Mouse (Mus musculus) embryo, embryonic 11 days (tissue): ENCODE results near the gene Mme.

Experiments
- DNase-seq: peaks from one replicate; pipeline ENCODE4 v3.0.0-alpha.2; 2015

Gene Mme

DNA sequence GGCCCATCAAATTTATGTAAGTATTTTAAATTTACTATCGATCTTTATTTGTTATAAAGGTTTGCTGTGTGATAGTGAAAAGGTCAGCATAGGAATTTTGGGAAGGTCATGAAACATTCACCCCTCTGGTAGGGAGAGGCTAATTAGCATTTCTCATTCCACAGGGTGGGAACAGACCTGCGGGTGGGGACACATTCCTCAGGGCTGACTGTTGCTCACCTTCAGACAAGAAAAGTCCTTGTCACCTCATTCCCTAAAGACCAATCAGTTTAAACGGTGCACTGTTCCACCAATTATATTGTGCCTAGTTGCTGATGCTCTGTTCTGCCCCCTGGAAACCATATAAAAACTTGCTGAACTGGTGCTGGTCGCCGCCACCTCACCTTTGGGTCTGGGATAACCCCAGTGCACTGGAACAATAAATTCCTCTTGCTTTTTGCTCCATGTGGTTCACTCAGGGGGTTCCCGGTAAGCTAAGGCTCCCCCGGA lies at the start of gene Mme:
Mme (plus strand) TSS at position 439 of the 489 bp plus-strand sequence.
- no peak for DNase-seq

DNA sequence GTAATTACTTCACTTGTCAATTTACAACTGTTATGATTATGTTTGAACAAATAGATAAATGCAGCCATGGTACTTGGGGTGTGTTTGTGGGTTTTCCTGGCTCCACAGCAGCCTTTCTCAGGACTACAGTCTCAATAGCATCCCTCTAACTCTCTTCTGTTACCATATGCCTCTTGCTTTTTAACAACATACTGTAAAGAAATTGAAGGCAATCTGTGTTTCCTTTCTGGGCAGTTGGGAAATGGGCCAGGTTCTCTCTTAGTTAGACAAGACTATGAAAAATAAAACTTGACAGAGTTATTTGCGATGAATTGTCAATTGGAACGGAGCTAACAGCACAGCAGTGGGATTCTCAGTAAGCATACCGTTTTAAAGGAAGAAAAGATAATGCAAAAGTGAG lies 44.8 kb upstream of the Mme start:
- DNase-seq, result no peak

DNA sequence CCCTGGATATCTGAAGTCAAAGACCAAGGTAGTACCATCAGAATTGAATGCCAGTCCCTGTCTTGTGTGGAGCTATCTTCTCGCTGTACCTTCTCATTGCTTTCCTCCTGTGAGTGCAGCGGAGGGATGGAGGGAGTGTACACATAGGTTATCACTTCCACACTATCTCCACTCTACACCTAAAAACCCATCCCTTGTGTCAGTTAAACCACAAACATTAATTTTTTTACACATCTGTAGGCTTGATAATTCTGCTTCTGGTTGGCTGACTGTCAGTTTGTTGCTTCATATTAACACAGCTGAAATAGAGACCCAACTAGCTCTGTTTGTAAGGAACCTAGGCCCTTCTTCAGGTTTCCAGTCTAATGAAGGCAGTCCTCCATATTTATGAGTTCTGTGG lies 43.3 kb upstream of the Mme start:
- DNase-seq, result no peak

DNA sequence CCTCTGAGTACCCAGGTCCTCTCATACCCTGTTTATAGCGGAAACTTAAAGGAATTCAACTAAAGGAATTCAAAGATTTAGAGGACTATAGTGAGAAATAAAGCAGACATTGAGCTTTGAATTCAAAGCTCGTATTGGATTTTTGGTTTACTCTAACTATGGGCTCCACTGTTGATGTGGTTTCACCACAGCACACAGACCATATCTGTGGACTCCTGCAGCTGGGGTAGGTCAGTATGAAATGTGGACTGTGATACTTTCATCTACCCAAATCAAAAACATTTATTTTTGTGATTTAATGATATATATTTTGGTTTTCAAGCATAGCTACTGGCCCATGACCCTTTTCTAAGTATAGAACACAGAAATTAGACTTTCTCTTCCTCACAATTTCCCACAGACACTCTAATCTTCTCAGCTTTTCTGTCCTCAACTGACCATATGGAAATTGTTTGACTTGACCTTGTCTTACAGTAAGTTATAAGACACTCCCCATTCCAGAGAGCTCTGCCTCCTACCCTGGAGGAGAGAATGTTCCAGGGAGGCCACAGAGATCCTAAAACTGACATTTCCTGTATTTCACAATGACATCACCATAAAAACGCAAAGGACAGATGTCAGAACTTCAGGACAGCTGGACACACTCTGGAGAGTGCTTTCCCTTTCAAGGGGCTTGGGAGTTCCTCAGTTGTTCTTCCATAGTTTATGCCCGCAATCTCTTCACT lies 19.3 kb upstream of the Mme start:
- DNase-seq, result no peak

DNA sequence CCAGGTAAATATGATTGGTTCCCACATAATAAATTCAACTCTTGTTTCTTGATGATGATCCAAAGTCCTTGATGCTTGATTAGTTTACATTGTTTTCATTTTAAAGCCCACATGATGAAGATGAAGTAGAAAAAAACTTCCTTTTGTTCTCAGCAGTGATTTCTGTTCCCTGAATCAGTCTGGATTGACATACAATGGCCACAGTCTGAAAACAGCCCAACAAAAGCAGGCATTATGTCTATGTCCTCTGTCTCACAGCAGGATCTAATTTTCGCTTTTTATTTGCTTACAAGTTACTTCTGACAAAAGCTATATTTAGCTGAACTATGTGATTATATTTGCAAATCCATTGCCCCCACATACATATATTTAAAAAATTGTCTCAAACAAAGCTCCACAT lies 17.7 kb upstream of the Mme start:
- DNase-seq, result no peak

DNA sequence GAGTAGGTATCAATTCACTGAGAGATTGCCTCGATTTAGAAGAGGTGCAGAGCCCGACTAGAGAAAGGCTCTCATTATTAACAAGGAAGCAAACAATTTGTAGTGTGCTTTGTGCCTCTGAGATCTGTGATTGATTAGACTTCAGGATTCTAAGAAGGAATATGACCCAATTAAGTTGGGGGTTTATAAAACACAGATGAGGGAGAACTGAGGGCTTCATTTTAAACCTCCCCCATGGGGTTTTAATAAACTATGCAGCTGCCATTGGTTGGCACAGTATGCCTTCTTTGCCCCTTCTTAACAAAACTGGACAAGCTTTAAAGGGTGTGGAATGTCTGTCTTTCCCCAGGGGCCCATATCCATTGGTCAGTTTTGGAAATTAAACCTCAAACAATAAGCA lies 5.4 kb upstream of the Mme start:
- peak; percentile 20 for DNase-seq

DNA sequence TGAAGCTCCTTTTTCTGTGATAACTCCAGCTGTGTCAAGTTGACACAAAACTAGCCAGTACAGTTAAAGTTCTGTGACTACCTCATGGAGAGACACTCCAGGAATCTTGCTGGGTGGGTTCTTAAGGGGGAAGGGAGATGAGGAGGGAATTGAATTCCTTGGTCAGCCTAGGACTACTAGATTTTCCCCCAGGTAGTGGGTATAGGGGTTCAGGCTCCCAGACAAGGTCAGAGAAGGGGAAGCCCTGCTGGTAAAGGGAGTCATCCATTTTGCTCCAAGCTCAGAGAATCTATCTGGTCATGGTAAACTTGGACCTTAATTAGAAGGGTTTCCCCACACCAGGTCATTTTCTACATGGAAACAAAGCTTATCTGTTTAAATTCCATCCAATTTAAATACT lies 2.4 kb downstream of the Mme start:
- no peak for DNase-seq

DNA sequence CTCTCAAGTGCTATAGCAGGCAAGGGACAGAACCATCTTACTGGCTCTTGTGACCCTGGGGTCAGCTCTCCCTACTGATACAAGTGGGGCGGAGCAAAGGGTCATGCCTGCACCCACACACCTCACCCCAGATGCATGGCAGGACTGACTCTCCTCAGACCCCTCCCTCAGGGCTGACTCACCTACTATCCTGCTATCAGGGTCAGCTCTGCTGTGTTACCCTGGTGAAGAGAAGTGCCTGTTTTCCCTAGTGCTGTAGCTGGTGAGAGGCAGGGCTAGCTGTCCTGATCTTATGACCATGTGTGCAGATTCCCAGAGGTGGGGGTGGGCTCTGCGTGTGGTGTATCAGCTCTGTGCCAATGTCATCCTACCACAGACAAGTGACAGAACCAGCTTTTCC lies 30.8 kb downstream of the Mme start:
- no peak for DNase-seq

DNA sequence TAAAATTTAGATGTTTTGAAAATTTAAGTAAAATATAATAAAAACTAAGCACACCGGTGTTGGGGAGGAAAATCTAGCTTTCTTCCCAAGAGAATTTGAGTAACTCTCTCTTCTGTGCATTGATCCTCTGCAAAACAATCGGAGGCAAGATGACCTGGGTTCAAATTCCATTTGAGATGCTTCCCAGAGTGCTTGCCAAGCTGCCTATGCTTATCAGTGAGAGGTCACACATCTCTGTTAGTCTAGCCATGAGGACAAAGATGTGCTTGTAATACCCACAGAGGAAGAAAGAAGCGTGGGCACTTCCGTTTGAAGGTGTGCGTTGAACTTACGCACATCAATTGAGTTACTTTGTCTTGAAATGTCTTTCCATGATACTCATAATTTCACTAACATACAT lies 53.0 kb downstream of the Mme start:
- DNase-seq, result no peak

DNA sequence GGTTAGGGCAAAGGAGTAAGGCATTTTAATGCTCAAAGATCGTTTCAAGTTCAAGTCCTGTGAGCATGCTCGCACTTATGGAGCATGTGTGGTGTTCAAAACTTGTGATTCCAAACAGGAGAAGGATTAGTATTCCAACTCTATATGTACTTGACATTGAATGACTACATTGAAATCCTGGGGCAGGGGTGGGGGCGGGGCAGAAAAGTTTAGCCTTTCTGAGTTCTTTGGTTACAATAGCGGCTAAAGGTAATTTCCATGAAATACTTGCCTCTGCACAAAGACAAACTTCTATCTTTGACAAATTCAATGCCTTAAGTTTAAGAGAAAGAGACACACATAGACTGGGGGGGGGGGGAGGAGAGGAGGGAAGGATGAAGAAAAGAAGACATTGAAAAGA lies 53.5 kb downstream of the Mme start:
- no peak for DNase-seq

DNA sequence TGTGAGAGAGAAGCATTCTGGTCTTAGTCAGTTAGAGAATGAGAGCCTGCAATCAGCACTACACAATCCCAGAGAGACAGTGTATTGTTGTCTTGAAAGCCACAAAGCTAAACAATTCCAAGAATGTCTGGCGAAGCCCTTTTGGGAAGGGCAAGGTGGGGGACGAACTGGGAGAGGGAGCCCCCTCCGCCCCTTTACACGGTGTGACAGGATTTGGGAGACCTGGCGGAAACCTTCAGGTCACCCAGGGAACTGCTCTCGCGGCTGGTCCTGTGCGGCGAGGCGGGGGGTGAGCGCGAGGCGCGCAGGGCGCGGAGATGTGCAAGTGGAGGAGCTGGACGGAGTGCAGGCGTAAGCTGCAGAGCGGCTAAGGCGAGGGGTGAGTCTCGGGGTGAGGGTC lies 53.9 kb downstream of the Mme start:
- DNase-seq, result peak; percentile 76

DNA sequence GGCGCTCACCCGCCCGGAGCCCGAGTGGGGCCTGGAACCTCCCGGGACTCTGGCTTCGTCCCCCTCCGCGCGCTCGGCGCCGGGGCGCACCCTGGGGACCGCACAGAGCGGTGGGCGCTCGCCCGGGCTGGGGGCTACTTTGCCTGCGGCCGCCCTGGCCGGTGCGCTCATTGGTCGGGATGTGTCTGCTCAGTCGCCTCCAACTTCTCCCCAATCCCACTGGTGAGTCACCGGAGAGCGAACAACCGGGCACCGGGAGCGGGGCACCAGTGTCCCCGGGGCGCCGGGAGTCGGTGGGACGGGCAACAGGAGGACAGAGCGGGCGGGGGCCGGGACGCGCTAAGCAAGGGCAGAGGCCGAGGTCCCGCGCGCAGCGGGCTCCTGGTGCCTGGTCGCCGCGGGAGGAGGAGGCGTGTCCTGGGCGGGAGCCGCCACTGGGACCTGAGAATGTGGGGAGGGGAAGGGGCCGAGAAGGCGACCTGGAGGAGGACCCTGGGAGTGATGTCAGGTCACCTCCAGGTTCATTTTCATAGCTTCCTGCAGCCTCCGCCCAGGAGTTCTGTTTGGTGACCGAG lies 54.4 kb downstream of the Mme start:
- DNase-seq, result peak; percentile 75

DNA sequence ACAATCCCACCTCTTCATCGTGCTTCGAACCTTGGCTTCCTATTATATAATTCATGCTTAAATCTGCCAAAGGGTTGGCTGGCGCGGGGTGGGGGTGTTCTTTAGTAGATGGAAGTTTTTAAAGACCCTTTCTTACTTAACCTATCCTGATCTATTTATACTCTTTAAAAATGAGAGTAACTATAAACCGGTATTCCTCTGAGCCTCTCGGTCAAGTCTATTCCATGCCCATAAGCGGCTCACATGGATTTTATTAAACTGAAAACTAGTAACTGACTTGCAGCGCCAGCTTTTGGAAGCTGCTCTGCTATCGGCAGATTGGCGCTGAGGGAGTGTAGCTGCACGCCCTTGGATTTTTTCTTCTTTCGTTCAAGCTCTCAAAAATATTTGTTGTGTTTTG lies 55.1 kb downstream of the Mme start:
- DNase-seq, result peak; percentile 65

DNA sequence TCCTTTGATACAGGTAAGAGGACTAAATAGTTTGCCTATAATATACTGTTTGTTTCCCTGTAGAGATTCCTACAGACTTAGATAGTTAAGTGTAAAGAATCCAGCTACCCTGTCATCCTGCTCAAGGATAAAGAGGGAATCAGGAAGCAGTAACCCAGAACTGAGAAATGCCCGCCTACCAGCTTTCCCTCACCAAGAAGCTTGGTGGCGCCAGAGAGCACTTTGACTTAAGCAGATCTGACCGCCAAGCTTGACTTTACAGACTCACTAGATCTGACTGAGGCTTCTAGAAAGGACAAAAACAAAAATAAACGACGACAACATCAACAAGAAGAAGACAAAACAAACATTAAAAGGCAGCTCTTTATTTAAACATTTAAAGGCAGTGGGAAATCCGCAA lies 56.5 kb downstream of the Mme start:
- peak; percentile 94 for DNase-seq

DNA sequence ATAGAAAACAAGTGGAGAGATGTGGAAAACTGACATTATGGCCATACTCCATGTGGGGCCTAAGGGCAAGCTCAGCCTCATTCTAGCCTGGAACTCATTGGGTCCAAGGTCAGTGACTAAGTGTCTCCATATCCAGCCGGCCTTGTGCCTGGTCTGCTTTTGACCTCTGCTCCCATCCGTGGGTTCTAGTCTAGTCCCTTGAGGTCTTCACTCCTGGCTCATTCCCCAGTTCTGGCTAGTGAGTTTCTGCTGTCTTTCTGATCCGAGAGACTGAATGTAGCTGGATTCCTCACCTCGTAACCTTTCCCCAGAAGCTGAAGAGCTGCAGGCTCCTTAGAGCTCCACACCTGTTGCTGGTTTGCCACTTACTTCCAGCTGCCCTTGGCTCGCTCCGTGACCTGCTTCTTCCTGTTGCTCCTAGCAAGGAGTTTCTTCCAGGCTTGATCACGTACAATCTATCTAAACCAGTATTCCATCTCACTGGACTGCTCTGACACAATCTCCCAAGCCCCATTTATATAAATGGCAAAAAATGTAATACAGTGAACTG lies 73.9 kb downstream of the Mme start:
- peak; percentile 25 for DNase-seq

DNA sequence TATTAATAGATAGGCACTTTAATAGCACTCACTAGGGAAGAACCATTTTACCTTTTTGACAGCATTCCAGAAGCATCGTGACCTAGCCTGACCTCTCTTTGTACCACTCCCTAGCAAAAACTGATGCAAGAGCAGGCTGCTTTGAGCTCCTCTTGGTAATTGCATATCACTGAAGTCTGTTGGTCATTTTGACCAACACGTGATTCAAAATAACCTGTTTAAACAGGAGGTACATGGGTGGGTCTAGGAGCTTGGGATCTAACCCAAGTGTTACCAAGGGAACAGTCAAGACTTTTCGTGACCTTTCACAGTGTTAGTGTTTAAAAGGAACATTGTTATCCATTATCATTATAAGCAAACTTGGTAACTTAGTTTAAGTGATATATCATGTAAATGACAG lies 76.2 kb downstream of the Mme start:
- DNase-seq, result no peak

DNA sequence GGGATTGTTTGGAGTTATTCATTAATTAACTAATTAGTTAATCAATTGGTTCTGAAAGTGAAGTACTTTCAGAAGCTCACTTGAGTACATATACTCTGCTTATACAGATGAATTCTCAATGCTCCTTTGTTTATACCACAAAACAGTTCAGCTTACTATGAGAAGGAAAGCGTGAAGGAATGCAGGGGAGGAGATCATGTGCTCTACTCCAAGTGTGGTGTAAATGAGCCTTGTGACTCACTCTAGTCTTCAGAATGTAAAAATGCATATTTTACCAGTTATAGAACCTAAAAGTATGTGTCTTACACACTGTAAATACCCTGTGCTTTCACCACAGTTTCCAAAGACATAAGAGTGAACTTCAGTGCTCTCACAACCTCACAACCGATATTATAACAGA lies 84.3 kb downstream of the Mme start:
- no peak for DNase-seq

DNA sequence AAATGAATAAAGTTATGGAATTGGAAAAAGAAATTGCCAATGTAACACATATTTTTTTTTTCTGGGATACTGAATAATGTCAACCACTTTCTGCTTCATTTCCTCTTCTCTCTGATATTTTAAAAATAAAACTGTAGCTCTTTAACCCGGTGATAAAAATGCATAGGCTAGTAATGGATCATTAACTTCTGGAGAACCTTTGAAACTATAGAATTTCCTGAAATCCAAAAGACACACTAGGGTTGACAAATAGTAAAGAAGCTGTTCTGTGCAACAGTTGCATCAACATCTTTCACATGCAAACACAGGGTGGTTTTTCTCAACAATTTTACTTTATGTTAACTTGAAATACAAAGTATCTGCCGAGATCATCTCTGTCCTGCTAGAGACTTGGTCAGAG lies 98.8 kb downstream of the Mme start:
- DNase-seq, result no peak

DNA sequence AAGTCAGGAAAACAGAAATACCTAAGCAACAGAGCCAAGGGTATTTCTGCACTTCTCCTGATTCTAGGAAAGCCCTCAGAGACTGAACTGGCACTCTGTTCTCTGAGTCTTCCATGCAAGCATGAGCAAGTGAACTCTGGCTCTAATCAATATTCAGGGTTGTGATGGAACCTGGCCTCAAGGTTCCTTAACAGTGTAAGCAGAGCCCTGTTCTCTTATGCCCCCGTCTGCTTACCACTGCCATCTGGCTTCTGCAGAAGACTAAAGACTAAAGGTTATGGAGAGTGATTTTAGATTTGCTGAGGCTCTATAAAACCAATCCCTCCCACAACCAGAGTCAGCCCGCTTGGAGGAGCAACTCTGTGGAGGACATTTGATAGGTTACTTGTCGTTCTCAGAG lies 99.2 kb downstream of the Mme start:
- DNase-seq, result no peak

DNA sequence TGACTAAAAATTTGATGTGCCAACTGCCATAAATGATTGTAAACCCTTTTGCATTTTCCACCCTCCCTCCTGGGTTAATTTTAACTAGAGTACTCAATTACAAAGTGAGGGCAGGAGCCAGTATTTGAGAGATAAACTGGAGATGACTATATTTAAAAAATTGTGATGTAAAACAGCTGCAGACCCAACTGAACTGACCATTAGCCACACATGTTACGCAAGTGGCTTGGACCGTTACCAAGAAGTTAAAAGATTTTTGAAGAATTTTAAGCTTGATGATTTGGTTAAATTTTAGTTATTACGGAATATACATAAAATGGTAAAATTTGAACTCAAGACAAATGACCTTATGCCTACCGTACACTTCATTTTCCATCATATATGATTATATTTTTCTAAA lies 100.1 kb downstream of the Mme start:
- no peak for DNase-seq

DNA sequence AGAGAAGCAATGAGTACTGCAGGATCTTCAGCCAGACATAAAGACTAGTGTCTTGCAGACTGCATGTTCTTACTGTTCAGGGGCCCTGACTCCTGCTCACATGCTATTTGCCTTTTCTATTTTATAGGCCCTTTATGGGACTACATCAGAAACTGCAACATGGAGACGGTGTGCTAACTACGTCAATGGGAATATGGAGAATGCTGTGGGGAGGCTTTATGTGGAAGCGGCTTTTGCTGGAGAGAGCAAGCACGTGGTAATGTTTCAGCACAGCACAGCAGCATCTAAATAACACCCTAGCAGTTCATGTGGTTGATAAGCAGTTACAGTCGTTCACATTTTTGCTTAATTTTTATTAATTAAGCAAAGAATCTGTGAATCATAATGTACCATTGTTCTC lies 103.7 kb downstream of the Mme start:
- no peak for DNase-seq

DNA sequence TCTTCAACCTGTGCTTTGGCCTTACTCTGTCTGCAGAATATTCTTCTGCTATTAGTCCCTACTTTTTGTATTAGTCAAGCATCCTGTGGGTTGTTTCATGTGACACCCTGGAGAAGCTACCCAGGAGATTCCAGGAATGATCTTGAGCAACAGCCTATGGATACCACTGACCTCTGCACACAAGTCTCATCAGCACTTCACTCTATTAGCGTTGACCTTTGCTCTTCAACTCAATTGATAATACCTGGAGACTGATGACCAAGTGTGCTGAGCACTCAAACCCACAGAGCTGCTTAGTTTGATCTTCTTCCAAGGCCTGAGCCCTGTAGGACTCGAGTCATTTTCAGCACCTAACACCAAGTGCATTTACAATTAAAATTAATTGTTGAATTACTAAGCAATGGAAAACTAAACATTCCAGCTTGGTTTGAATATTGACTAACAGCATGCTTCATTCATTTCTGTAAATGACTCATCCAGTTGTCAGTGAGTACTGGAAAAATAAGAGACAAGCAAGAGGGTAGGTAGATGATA lies 107.6 kb downstream of the Mme start:
- no peak for DNase-seq

DNA sequence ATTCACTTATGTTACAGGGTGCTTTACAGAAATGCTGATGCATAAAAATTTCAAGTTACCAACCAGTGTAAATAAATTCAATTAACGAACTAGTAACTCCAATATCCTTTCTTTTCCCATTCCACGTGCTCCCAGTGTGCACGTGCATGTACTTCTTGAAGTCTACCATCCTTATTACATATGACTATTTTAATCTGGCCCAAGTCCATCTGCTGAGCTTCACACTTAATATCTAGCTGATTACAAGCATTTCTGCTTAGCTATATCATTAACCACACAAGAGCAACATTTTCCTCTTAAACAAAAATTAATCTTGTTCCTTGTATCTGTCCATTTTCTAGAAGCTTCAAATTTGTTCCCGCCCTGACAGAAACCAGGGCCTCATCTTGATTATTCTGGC lies 108.9 kb downstream of the Mme start:
- DNase-seq, result no peak

DNA sequence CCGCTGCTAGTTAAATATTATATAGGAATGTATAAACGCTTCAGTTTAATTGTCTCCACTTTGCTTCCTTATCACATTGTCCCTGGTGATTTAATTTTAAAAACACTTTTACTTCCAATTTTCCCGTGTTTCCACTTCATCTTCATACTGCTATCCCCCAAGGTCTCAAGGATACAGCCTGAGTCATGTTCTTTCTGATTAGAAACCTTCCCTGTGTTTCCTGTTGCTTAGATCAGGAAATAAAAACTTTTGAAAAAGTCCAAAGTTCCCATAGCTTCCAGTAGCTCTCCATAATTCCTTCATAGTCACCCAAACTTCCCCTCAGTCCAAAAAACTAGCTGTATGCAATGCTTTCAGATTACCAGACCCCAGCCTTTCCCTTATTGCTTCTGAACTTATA lies 109.4 kb downstream of the Mme start:
- no peak for DNase-seq
